Mouse (Mus musculus) limb, embryonic 14.5 days (tissue): ENCODE data around the gene Nap1l4. TPM values are rescaled to one million over a fixed set of nuclear protein-coding genes. Genes with fewer than 3 reads are reported as not detected.

Source experiments
- ATAC-seq: fragments of 200-750 bp; cut with Nextera tagmentation; 2 replicates; pipeline ENCODE4 v1.8.0; 2017; ENCODE audit warnings: low read depth, moderate number of reproducible peaks, moderate TSS enrichment; ENCODE audit not compliant: low FRiP score
- DNase-seq: peaks from one replicate; pipeline ENCODE4 v3.0.0-alpha.2; 2015; ENCODE audit warnings: low spot score
- H3K27ac ChIP-seq: fragments of 300-500 bp; sonication (generic); replicated peaks from 2 replicates; pipeline ENCODE4 v1.5.1; 2014; ENCODE audit warnings: low read depth, mild to moderate bottlenecking, low read length, moderate library complexity, mixed read lengths
- H3K27me3 ChIP-seq: fragments of 300-500 bp; sonication (generic); 2 replicates; pipeline ENCODE4 v1.6.1; 2014; ENCODE audit warnings: low read length, mixed read lengths; ENCODE audit not compliant: control insufficient read depth, insufficient read depth
- H3K36me3 ChIP-seq: fragments of 300-500 bp; sonication (generic); 2 replicates; pipeline ENCODE4 v1.6.1; 2014; ENCODE audit warnings: mild to moderate bottlenecking, low read length, moderate library complexity, mixed read lengths; ENCODE audit not compliant: control insufficient read depth, insufficient read depth
- H3K4me1 ChIP-seq: fragments of 300-500 bp; sonication (generic); 2 replicates; pipeline ENCODE4 v1.6.1; 2014; ENCODE audit warnings: antibody characterized with exemption, low read length, mixed read lengths; ENCODE audit not compliant: control insufficient read depth, insufficient read depth
- H3K4me2 ChIP-seq: fragments of 300-500 bp; sonication (generic); replicated peaks from 2 replicates; pipeline ENCODE4 v1.6.1; 2014; ENCODE audit warnings: low read depth, mild to moderate bottlenecking, low read length, moderate library complexity; ENCODE audit not compliant: severe bottlenecking
- H3K4me3 ChIP-seq: fragments of 300-500 bp; sonication (generic); replicated peaks from 2 replicates; pipeline ENCODE4 v1.5.1; 2014; ENCODE audit warnings: low read length
- H3K9ac ChIP-seq: fragments of 300-500 bp; sonication (generic); 2 replicates; pipeline ENCODE4 v1.6.1; 2014; ENCODE audit warnings: mild to moderate bottlenecking, low read depth, low read length, moderate library complexity; ENCODE audit not compliant: severe bottlenecking
- H3K9me3 ChIP-seq: fragments of 300-500 bp; sonication (generic); 2 replicates; pipeline ENCODE4 v1.6.1; 2016; ENCODE audit warnings: low read length; ENCODE audit not compliant: control insufficient read depth
- POLR2A ChIP-seq: fragments of 200-500 bp; IDR thresholded peaks from 2 replicates; pipeline ENCODE4 v1.8.0; 2012; ENCODE audit warnings: inconsistent platforms, mild to moderate bottlenecking, moderate library complexity, borderline replicate concordance; ENCODE audit not compliant: insufficient read depth, insufficient read length; ENCODE audit errors: extremely low read depth
- WGBS: fragments of 180-500 bp; shearing (Covaris S2); extraction: QIAGEN DNeasy Blood & Tissue Kit; methylation state at CpG from one replicate; pipeline ENCODE4 v1.1.7; 2014; 5-methylcytosine and 5-hydroxymethylcytosine counted together
- polyA plus RNA-seq, 2 experiments: library from polyadenylated mRNA; depleted of rRNA in 1 of 2; stranded (reverse) in 1 of 2; unstranded in 1 of 2; fragments of >200 nt; fragmentation: Nextera tagmentation in 1 of 2; extraction: Ambion mirVana in 1 of 2; gene quantifications; 2 replicates each; pipeline versions ENCODE4 v1.2.1 to v1.2.3; 2012 to 2014

Gene Nap1l4
- polyA plus RNA-seq, 2 experiments, result 116 to 192 TPM

DNA sequence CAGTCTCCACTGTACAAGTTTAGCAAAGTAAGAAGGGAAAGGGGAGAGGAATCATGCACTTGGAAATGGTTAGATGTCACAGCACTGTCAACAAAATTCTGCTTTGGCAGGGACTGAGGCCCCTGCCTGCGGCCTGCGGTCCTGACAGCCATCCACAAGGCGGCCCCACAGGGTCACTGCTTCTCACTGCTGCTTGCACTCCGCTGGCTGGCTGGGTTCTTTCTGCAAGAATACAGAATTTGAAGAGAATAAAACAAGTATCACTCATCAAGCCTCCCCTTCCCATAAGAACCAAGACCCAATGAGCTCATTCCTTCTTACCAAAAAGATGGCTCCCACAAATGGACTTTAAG lies 34.5 kb downstream of the Nap1l4 start:
- Histone ChIP-seq H3K27me3 (no peaks in the 10 kb centered on the region), H3K27ac (no peak overlapping the region), H3K4me2 (no peak overlapping the region), H3K36me3 (peaks cover 58% of the 10 kb centered on the region), H3K9me3 (no peaks in the 10 kb centered on the region), H3K4me1 (no peaks in the 10 kb centered on the region), H3K4me3 (no peak overlapping the region), H3K9ac (no peak overlapping the region)
- WGBS, result 90% methylated on average over 4 of the region's 4 CpGs
- no peak for TF ChIP-seq POLR2A
- no peak for ATAC-seq
- no peak for DNase-seq

DNA sequence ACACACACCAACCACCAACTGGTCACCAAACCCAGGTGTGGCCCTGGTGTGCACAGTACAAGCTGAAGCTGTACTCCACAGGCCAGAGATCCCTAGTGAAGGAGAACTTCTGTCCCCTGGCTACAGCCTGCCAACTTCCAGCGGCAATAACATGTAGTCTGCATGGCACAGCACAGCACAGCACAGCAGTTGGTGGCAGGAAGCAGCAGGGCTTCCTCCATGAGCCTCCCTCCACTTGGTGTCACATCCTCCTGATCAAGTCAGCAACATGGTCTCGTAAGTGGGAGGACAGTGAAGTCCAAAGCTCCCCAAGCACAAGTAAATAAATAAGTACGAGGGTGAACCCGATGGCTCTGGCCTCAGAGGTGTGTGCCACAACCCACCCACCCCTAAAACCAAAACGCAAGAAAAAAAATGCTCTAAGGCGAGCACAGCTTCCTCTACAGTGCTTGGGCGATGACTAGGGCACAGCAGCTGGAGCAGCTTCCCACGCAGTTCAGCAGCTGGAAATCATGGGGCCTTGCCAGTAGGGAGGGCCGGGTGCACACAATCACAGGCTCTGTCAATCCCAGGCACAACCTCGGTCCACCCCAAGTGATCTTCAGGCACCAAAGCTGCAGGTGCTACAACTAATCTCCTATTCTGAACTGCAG lies 35.0 kb downstream of the Nap1l4 start:
- 85% methylated on average over 10 of the region's 10 CpGs for WGBS
- no peaks in the 10 kb centered on the region for H3K27me3 ChIP-seq
- no peak for ATAC-seq

DNA sequence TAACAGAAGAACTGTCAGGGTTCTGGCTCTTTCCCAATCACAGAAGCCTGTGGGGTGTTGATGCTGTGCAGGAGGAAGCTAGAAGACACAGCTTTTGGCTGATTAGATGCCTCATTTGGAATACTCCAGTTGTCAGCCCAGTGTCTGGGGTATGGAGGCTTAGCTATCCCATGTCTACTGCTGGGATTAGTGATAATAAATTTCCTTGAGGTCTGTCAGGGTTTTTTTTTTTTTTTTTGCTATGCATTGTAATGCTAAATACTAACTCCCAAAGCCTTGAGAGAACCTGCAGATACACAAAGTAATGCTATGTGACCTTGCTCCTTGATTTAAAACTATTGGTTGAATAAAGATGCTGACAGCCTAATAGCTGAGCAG lies 37.6 kb downstream of the Nap1l4 start:
- H3K27me3 ChIP-seq, result no peaks in the 10 kb centered on the region
- H3K4me2 ChIP-seq, result no peak overlapping the region
- H3K36me3 ChIP-seq, result peaks cover 28% of the 10 kb centered on the region
- H3K27ac ChIP-seq, result no peak overlapping the region
- ATAC-seq (no peak), DNase-seq (no peak)
- TF ChIP-seq POLR2A, result no peak
- H3K9ac ChIP-seq, result no peak overlapping the region
- H3K4me3 ChIP-seq, result no peak overlapping the region
- no peaks in the 10 kb centered on the region for H3K9me3 ChIP-seq
- no peaks in the 10 kb centered on the region for H3K4me1 ChIP-seq

More for the DNA sequence above, 35.0 kb downstream of the Nap1l4 start:
- H3K36me3 ChIP-seq, result peaks cover 53% of the 10 kb centered on the region
- no peak overlapping the region for H3K4me2 ChIP-seq
- no peak for TF ChIP-seq POLR2A
- no peak overlapping the region for H3K9ac ChIP-seq
- DNase-seq, result no peak
- H3K9me3 ChIP-seq, result no peaks in the 10 kb centered on the region
- no peaks in the 10 kb centered on the region for H3K4me1 ChIP-seq
- no peak overlapping the region for H3K4me3 ChIP-seq
- no peak overlapping the region for H3K27ac ChIP-seq

DNA sequence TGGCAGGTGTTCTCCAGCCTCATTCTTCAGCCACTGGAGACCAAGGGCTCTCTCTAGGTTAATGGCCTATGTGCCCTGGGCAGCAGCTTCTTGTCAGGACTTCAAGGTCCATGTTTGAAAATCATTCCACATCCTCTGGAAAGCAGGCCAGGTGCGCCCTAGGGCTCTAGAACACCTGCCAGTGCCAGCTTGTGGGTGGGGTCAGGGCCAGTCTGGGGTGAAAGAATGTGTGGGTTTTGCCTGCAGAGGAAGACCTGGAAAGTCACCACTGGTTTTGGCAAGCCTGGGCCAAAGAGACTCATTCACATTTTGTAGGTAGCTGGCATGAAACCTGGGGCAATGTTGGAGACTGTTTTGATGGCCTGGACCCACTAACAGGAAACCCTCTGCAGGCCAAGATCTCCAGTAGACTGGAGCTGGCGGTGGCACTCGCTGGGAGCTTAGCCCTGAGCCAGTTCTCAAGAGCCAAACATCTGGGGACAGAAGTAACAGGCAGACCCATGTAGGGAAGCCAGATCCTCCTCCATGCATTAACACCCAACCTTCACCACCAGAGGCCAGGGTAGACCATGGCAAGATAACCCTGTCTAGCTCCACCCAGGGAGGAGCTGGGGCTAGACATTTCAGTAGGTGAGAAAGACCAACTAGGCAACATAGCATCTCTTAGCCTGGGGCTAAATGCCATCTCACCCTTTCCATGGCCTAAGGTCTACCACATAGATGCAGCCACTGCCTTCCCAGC lies 38.1 kb downstream of the Nap1l4 start:
- Histone ChIP-seq H3K36me3 (peaks cover 22% of the 10 kb centered on the region), H3K9me3 (no peaks in the 10 kb centered on the region), H3K4me2 (no peak overlapping the region), H3K27ac (no peak overlapping the region), H3K4me3 (no peak overlapping the region), H3K27me3 (no peaks in the 10 kb centered on the region), H3K9ac (no peak overlapping the region), H3K4me1 (no peaks in the 10 kb centered on the region)
- DNase-seq, result no peak
- TF ChIP-seq POLR2A, result no peak
- WGBS, result 80% methylated on average over 3 of the region's 3 CpGs
- no peak for ATAC-seq

DNA sequence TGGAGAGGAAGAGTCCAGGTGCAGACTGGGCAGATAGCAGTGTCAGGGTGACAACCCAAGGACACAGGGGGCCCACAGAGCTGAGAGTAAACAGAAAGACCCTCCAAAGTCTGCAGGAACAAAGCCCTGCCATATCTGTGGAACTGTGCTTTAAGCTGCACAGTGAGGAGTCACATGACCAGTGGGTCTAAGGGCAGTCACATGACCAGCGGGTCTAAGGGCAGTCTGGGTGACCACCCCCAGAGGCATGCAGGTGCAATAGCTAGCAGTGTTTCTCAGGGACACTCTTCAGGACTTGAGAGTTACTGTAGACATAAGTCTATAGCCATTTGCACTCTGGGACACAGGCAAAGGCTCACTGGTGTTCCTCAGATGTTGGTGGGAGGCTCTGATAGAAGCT lies 39.3 kb downstream of the Nap1l4 start:
- 82% methylated on average over 1 of the region's 1 CpGs for WGBS

More for the DNA sequence above, 39.3 kb downstream of the Nap1l4 start:
- no peaks in the 10 kb centered on the region for H3K4me1 ChIP-seq
- H3K9me3 ChIP-seq, result no peaks in the 10 kb centered on the region
- no peak overlapping the region for H3K27ac ChIP-seq
- ATAC-seq, result no peak
- H3K36me3 ChIP-seq, result peaks cover 10% of the 10 kb centered on the region
- TF ChIP-seq POLR2A, result no peak
- no peak overlapping the region for H3K9ac ChIP-seq
- no peak overlapping the region for H3K4me2 ChIP-seq
- no peaks in the 10 kb centered on the region for H3K27me3 ChIP-seq
- no peak overlapping the region for H3K4me3 ChIP-seq
- DNase-seq, result no peak
